Mouse (Mus musculus) embryonic facial prominence, embryonic 12.5 days (tissue): ENCODE data around the gene Hist1h3d. TPM values are rescaled to one million over a fixed set of nuclear protein-coding genes. Genes with fewer than 3 reads are reported as not detected.
A peak's percentile ranks its signal among the peaks of the same experiment; 100 is the strongest.
"Not testable (repeated sequence)": the region's sequence is repeated elsewhere in the genome, so short reads cannot be mapped to it uniquely, and the experiment has no call there.

Experiments
- ATAC-seq: fragments of 200-750 bp; cut with Nextera tagmentation; 2 replicates; pipeline ENCODE4 v1.8.0; 2017; ENCODE audit not compliant: insufficient number of reproducible peaks, insufficient read depth, low FRiP score, low TSS enrichment
- H3K27ac ChIP-seq: fragments of 300-500 bp; sonication (generic); 2 replicates; pipeline ENCODE4 v1.5.1; 2016; ENCODE audit warnings: mild to moderate bottlenecking
- H3K27me3 ChIP-seq: fragments of 300-500 bp; sonication (generic); 2 replicates; pipeline ENCODE4 v1.6.1; 2016; ENCODE audit warnings: mild to moderate bottlenecking, moderate library complexity
- H3K36me3 ChIP-seq: fragments of 300-500 bp; sonication (generic); 2 replicates; pipeline ENCODE4 v1.6.1; 2016; ENCODE audit warnings: mild to moderate bottlenecking
- H3K4me1 ChIP-seq: fragments of 300-500 bp; sonication (generic); 2 replicates; pipeline ENCODE4 v1.6.1; 2016
- H3K4me2 ChIP-seq: fragments of 300-500 bp; sonication (generic); replicated peaks from 2 replicates; pipeline ENCODE4 v1.6.1; 2016; ENCODE audit warnings: mild to moderate bottlenecking, moderate library complexity
- H3K4me3 ChIP-seq: fragments of 300-500 bp; sonication (generic); 2 replicates; pipeline ENCODE4 v1.5.1; 2016; ENCODE audit warnings: mild to moderate bottlenecking
- H3K9ac ChIP-seq: fragments of 300-500 bp; sonication (generic); 2 replicates; pipeline ENCODE4 v1.6.1; 2016; ENCODE audit warnings: mild to moderate bottlenecking, moderate library complexity
- H3K9me3 ChIP-seq: fragments of 300-500 bp; sonication (generic); 2 replicates; pipeline ENCODE4 v1.6.1; 2016; ENCODE audit warnings: mild to moderate bottlenecking, moderate library complexity
- WGBS: fragments of 180-500 bp; shearing (Covaris S2); methylation state at CpG from one replicate; pipeline ENCODE4 v1.1.7; 2016; 5-methylcytosine and 5-hydroxymethylcytosine counted together
- polyA plus RNA-seq: library from polyadenylated mRNA; unstranded; fragments of >200 nt; fragmentation: Nextera tagmentation; extraction: Ambion mirVana; gene quantifications from 2 replicates; pipeline ENCODE4 v1.2.1, GENCODE M21; 2016

Hist1h3d gene
- polyA plus RNA-seq, 1 experiment from 2014 or later = 5.5 TPM

DNA sequence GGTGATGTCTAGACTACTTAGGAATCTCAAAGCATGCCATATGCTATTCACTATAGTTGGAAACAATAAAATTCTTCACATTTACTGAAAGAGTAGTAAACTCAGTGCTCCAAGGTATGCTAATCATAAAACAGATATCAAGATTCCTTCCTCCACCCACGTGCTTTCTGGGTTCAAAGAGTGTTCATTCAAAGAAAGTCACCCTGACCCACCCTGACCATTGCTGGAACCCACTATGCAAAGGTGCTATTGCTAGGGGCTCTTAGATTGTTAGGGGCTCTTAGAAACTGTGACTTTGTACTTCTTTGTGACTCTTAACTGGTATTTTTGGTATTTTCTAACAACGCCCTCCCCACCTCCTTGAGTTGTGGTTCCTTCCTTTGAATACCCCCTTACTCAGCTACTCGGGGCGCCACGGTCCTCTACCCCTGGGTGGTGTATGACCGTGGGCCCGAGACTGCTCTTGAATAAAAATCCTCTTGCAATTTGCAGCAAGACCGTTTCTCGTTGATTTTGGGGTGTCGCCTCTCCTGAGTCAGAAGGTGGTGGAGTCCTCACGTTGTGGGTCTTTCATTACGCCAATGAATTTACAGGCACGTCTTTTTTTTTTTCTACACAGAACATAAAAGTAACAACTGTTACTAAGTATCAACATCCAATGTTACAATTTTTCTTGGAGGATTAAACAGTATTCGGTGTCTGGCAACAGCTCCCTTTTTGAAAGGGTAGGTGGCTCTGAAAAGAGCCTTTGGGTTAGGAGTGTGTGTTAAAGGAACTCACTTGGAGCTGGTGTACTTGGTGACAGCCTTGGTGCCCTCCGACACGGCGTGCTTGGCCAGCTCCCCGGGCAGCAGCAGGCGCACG, 2.3 kb upstream of the Hist1h3d start:
- Histone ChIP-seq H3K4me3 (peak overlapping the region; percentile 52), H3K27ac (peak overlapping the region; percentile 96), H3K4me2 (peak overlapping the region; percentile 74), H3K9ac (peak overlapping the region; percentile 72), H3K4me1 (peaks cover 19% of the 10 kb centered on the region; the same call in 1 of the 2 replicates)
- H3K9me3 ChIP-seq, ATAC-seq, H3K27me3 ChIP-seq, H3K36me3 ChIP-seq: not testable (repeated sequence)
- 9% methylated on average over 20 of the region's 20 CpGs for WGBS

DNA sequence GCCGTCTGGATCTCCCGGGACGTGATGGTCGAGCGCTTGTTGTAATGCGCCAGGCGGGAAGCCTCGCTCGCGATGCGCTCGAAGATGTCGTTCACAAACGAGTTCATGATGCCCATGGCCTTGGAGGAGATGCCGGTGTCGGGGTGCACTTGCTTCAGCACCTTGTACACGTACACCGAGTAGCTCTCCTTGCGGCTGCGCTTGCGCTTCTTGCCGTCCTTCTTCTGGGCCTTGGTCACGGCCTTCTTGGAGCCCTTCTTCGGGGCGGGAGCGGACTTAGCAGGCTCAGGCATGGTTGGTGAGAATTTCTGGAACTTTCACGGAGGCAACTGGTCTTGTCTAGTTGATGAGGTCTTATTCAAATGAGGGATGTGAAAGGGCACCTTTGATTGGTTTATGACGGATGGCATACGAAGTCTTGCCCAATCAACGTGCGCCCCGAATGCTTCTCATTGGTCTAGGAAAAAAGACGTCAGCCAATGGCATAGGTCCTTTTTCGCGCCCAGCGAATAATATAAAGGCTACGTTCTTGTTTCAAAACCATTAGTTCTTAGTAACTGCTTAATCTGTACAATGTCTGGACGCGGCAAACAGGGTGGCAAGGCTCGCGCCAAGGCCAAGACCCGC, 1.6 kb upstream of the Hist1h3d start, which contains the start of the genes Hist1h2bf and Hist1h2ad:
Gene Hist1h2bf (minus strand): TSS at position 299 of the 627 bp plus-strand sequence.
Gene Hist1h2ad (plus strand): TSS at position 484 of the 627 bp plus-strand sequence.
- H3K36me3 ChIP-seq, H3K27me3 ChIP-seq, H3K9me3 ChIP-seq: not testable (repeated sequence)
- Histone ChIP-seq H3K4me3 (peak within 1 kb of the TSS; percentile 52), H3K9ac (peak within 1 kb of the TSS; percentile 72), H3K27ac (peak within 1 kb of the TSS; percentile 96), H3K4me1 (peaks cover 19% of the 10 kb centered on the region; the same call in 1 of the 2 replicates), H3K4me2 (peak within 1 kb of the TSS; percentile 75)
- under 1% methylated on average over 42 of the region's 42 CpGs for WGBS
- peak; percentile 91 for ATAC-seq

DNA sequence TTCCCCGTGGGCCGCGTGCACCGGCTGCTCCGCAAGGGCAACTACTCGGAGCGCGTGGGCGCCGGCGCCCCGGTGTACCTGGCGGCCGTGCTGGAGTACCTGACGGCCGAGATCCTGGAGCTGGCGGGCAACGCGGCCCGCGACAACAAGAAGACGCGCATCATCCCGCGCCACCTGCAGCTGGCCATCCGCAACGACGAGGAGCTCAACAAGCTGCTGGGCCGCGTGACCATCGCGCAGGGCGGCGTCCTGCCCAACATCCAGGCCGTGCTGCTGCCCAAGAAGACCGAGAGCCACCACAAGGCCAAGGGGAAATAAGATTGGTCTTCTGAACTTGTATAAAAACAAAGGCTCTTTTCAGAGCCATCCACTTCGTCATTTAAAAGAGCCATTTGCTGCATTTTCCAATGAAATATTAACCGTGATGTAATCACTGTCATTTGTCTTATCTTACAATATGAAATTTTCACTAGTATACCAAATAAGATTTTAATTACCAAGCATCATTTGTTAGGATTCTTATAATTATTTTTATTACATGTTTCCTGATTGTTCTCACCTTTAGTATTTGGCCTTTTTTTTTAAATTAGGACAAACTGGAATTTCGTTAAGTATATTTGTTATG, 905 bp upstream of the Hist1h3d start:
- not testable (repeated sequence) for ATAC-seq
- under 1% methylated on average over 13 of the region's 39 CpGs for WGBS

DNA sequence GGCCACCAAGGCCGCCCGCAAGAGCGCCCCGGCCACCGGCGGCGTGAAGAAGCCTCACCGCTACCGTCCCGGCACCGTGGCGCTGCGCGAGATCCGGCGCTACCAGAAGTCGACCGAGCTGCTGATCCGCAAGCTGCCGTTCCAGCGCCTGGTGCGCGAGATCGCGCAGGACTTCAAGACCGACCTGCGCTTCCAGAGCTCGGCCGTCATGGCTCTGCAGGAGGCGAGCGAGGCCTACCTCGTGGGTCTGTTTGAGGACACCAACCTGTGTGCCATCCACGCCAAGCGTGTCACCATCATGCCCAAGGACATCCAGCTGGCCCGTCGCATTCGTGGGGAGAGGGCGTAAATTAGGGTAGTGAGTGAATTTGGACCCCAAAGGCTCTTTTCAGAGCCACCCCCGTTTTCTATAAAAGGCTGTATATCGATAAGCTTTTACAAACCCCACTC, 326 bp downstream of the Hist1h3d start:
- not testable (repeated sequence) for ATAC-seq, H3K9me3 ChIP-seq, H3K27me3 ChIP-seq, H3K36me3 ChIP-seq
- Histone ChIP-seq H3K4me1 (peaks cover 15% of the 10 kb centered on the region; the same call in 1 of the 2 replicates), H3K27ac (peak overlapping the region; percentile 89), H3K4me3 (peak overlapping the region; percentile 51), H3K9ac (peak overlapping the region; percentile 60), H3K4me2 (peak overlapping the region; percentile 75)
- 0% methylated on average over 8 of the region's 40 CpGs for WGBS

More for the DNA sequence above, 905 bp upstream of the Hist1h3d start:
- H3K36me3 ChIP-seq, H3K9me3 ChIP-seq, H3K27me3 ChIP-seq: not testable (repeated sequence)
- peak overlapping the region; percentile 96 for H3K27ac ChIP-seq
- peak overlapping the region; percentile 75 for H3K4me2 ChIP-seq
- H3K4me3 ChIP-seq = peak overlapping the region; percentile 52
- H3K9ac ChIP-seq = peak overlapping the region; percentile 58; the same call in 1 of the 2 replicates
- H3K4me1 ChIP-seq = peaks cover 19% of the 10 kb centered on the region; the same call in 1 of the 2 replicates

DNA sequence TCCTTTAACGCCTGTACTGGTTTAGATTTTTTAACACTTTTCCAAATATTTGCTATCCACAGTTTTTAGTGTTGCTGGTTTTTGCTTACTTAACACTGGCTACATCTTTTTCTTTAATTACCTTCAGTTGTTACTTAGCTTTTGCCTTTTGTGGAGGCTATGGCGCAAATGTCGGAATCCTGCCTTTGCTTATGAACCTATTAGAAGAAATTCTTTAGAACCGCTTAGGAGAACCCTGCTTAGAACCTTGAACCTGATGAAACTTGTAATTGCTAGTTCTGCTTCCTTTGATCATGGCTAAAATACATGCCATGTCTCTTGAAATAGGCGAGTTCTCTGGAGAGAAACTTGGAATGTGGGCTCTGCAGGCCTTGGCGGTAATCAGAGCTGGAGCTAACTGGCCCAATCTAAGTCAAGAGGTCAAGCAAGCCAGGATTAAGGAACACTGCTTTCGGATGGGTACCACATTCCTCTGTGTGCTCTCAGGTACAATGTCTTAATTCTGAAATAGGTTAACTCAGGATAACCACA, 853 bp downstream of the Hist1h3d start:
- Histone ChIP-seq H3K36me3 (no peaks in the 10 kb centered on the region), H3K27ac (peak overlapping the region; percentile 89), H3K9me3 (no peaks in the 10 kb centered on the region), H3K27me3 (no peaks in the 10 kb centered on the region), H3K4me1 (peaks cover 15% of the 10 kb centered on the region; the same call in 1 of the 2 replicates), H3K4me2 (peak overlapping the region; percentile 75), H3K9ac (peak overlapping the region; percentile 60), H3K4me3 (peak overlapping the region; percentile 51)
- 3% methylated on average over 7 of the region's 7 CpGs for WGBS
- ATAC-seq = no peak

DNA sequence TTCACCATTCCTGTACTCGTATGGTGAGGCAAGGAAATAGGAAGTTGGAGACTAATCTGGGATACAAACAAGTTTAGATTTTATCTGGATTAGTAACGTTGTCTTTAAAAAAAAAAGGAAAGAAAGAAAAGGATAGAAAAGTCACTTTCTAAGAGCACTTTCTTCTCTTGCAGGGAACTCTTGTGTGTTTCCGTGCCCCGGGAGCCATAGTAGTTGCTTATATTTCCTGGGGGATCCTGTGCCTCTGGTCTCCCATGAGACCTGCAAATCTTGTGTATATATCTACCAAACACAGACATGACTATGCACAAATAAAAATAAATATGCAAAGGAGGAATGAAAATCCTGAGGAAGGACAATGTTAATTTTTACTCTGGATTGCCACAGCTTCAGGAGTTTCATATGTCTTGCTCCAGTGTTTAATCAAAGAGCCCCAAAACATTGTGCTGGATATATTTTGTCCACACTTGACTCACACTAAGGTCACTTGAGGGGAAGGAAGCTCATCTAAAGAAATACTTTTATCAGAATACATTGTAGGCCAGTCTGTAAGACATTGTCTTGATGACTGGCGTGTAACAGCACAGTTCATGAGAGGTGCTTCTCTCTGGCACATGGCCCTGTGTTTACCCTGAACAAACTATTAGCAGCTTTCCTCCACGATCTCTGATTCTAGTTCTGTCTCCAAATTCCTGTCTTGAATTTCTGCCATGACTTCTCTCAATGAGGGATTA, 1.5 kb downstream of the Hist1h3d start:
- peak overlapping the region; percentile 51 for H3K4me3 ChIP-seq
- WGBS = 40% methylated on average over 6 of the region's 6 CpGs
- H3K36me3 ChIP-seq = no peaks in the 10 kb centered on the region
- no peaks in the 10 kb centered on the region for H3K27me3 ChIP-seq
- no peaks in the 10 kb centered on the region for H3K9me3 ChIP-seq
- peak overlapping the region; percentile 89 for H3K27ac ChIP-seq
- no peak for ATAC-seq
- H3K4me2 ChIP-seq = peak overlapping the region; percentile 75
- peaks cover 18% of the 10 kb centered on the region; the same call in 1 of the 2 replicates for H3K4me1 ChIP-seq
- H3K9ac ChIP-seq = peak overlapping the region; percentile 60

DNA sequence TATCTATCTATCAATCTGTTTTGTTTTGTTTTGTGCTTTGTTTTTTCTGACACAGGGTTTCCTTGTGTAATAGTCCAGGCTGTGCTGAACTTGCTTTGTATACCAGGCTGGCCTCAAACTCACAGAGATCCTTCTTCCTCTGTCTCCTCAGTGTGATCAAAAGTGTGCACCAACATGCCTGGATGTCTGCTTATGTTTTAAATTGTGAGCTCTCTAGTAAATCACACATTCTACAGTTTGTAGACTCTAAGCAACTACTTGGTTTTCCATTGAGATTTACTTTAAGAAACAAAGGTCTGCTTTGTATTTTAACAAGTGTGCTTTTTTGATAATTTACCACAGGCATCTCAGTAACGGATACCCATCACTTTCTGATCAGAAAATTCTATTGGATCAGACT, 2.3 kb downstream of the Hist1h3d start:
- no peaks in the 10 kb centered on the region for H3K9me3 ChIP-seq
- no peaks in the 10 kb centered on the region for H3K27me3 ChIP-seq
- no peak overlapping the region for H3K4me3 ChIP-seq
- no peak overlapping the region for H3K9ac ChIP-seq
- ATAC-seq = no peak
- H3K27ac ChIP-seq = no peak overlapping the region
- no peaks in the 10 kb centered on the region for H3K36me3 ChIP-seq
- 85% methylated on average over 1 of the region's 1 CpGs for WGBS
- H3K4me1 ChIP-seq = peaks cover 19% of the 10 kb centered on the region
- no peak overlapping the region for H3K4me2 ChIP-seq

DNA sequence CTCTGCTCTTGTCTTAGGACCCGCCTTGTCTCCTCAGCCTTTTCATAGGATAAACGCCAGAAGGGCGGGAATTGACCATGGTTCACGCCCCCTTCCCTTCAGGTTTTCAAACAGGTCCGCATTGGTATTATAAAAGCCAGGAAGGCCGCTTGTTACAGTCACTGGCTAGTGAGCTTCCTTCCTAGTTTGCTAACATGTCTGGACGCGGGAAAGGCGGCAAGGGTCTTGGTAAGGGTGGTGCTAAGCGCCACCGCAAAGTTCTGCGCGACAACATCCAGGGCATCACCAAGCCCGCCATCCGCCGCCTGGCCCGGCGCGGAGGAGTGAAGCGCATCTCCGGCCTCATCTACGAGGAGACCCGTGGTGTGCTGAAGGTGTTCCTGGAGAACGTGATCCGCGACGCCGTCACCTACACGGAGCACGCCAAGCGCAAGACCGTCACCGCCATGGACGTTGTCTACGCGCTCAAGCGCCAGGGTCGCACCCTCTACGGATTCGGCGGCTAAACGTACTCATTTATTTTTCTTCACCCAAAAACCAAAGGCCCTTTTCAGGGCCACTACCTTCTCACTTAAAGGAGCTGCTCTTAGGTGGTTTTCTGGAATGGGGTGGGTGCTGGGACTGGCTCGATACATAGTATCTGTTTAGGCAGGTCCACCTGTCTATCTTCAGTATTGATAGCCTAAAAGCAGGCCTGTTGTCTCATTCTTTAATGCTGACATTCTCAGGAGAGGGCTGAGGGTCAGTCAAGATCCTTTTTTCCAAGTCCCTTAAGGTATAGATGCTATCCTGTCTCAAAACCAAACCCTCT, 6.0 kb downstream of the Hist1h3d start, which contains the start of gene Hist1h4d:
Gene Hist1h4d (plus strand): TSS at position 191 of the 811 bp plus-strand sequence.
- Histone ChIP-seq H3K9me3 (no peaks in the 10 kb centered on the region), H3K27ac (peak within 1 kb of the TSS; percentile 92), H3K27me3 (no peaks in the 10 kb centered on the region), H3K4me3 (peak within 1 kb of the TSS; percentile 53), H3K4me1 (peaks cover 28% of the 10 kb centered on the region), H3K9ac (peak within 1 kb of the TSS; percentile 73), H3K36me3 (no peaks in the 10 kb centered on the region), H3K4me2 (peak within 1 kb of the TSS; percentile 89)
- under 1% methylated on average over 43 of the region's 43 CpGs for WGBS
- peak; percentile 93 for ATAC-seq

DNA sequence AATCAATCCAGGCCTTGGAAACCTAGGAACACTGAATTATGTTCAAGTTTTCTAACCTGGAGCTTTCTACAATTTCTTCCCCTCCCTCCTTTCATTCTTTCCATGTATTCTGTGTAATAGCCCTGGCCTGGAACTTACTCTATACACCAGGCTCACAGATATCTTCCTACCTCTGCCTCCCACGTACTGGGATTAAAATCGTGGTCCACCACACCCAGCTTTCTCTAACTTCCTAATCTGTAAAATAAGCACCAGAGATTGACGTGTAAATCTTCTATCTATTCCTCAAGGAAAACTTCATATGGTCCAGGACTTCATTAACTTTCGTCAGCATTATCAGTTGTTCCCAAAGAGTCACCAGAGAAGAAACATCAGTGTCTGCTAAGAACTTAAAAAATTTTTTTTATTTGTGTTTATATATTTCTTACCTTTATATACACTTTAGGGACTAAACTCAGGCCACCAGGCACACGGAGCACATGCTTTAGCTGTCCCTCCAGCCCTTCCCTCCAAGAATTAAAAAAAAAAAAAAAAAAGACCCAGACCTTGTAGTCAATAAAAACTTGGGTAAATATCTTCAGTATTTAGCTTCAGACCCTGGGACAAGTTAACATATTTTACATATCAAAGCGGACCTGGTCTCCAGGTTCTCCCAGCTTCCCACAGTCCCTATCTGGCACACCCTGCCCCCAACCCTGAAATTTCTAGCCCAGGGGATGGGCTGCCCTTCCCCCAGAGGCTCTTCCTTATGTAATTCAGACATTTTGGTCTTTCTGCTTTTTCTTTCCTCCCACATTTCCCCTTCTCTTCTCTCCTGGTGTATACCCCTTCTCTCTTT, 6.9 kb downstream of the Hist1h3d start:
- Histone ChIP-seq H3K4me2 (peak overlapping the region; percentile 89), H3K9me3 (no peaks in the 10 kb centered on the region), H3K27ac (peak overlapping the region; percentile 92), H3K4me3 (peak overlapping the region; percentile 53), H3K9ac (peak overlapping the region; percentile 73), H3K27me3 (no peaks in the 10 kb centered on the region), H3K4me1 (peaks cover 24% of the 10 kb centered on the region), H3K36me3 (no peaks in the 10 kb centered on the region)
- ATAC-seq = no peak
- 3% methylated on average over 6 of the region's 6 CpGs for WGBS
